Mouse (Mus musculus) hindbrain, embryonic 15.5 days (tissue): ENCODE results near the gene Copa. TPM values are rescaled to one million over a fixed set of nuclear protein-coding genes. Genes with fewer than 3 reads are reported as not detected.

Source experiments
- ATAC-seq: fragments of 200-750 bp; cut with Nextera tagmentation; 2 replicates; pipeline ENCODE4 v1.8.0; 2017; ENCODE audit warnings: low read depth, moderate number of reproducible peaks, moderate TSS enrichment; ENCODE audit not compliant: low FRiP score
- H3K27ac ChIP-seq: fragments of 300-500 bp; sonication (generic); replicated peaks from 2 replicates; pipeline ENCODE4 v1.5.1; 2015; ENCODE audit warnings: mild to moderate bottlenecking, inconsistent platforms
- H3K27me3 ChIP-seq: fragments of 300-500 bp; sonication (generic); 2 replicates; pipeline ENCODE4 v1.6.1; 2015; ENCODE audit warnings: control low read depth, inconsistent platforms
- H3K36me3 ChIP-seq: fragments of 300-500 bp; sonication (generic); 2 replicates; pipeline ENCODE4 v1.6.1; 2015; ENCODE audit warnings: control low read depth, inconsistent platforms
- H3K4me1 ChIP-seq: fragments of 300-500 bp; sonication (generic); replicated peaks from 2 replicates; pipeline ENCODE4 v1.6.1; 2015; ENCODE audit warnings: control low read depth, inconsistent platforms
- H3K4me2 ChIP-seq: fragments of 300-500 bp; sonication (generic); 2 replicates; pipeline ENCODE4 v1.6.1; 2015; ENCODE audit warnings: moderate library complexity, mild to moderate bottlenecking, inconsistent platforms
- H3K4me3 ChIP-seq: fragments of 300-500 bp; sonication (generic); 2 replicates; pipeline ENCODE4 v1.5.1; 2015; ENCODE audit warnings: mild to moderate bottlenecking, inconsistent platforms
- H3K9ac ChIP-seq: fragments of 300-500 bp; sonication (generic); 2 replicates; pipeline ENCODE4 v1.6.1; 2015; ENCODE audit warnings: inconsistent platforms
- H3K9me3 ChIP-seq: fragments of 300-500 bp; sonication (generic); 2 replicates; pipeline ENCODE4 v1.6.1; 2016; ENCODE audit warnings: control low read depth, inconsistent platforms
- WGBS: fragments of 180-500 bp; shearing (Covaris S2); methylation state at CpG from one replicate; pipeline ENCODE4 v1.1.7; 2015; 5-methylcytosine and 5-hydroxymethylcytosine counted together
- polyA plus RNA-seq: library from polyadenylated mRNA; unstranded; fragments of >200 nt; fragmentation: Nextera tagmentation; extraction: Ambion mirVana; gene quantifications from 2 replicates; pipeline ENCODE4 v1.2.1, GENCODE M21; 2015

Copa gene
- polyA plus RNA-seq: 183 and 190 TPM in 2 replicates

GRCm38 (mm10) chr1:172082101-172082898, at the start of gene Copa, which contains the start of gene Ncstn:
Gene Copa (plus strand): TSS chr1:172082529.
Gene Ncstn (minus strand): TSS chr1:172082795.
- Histone ChIP-seq H3K4me3 (peak within 1 kb of the TSS; percentile 77), H3K36me3 (peaks cover 25% of the 10 kb centered on the region), H3K4me1 (peaks cover 28% of the 10 kb centered on the region), H3K4me2 (peak within 1 kb of the TSS; percentile 64), H3K9me3 (no peaks in the 10 kb centered on the region), H3K27ac (peak within 1 kb of the TSS; percentile 91), H3K27me3 (no peaks in the 10 kb centered on the region), H3K9ac (peak within 1 kb of the TSS; percentile 79)
- peak; percentile 98 for ATAC-seq
- WGBS: under 1% methylated on average over 40 of the region's 40 CpGs

GRCm38 (mm10) chr1:172046410-172046809, 35.9 kb upstream of the Copa start:
- Histone ChIP-seq H3K4me3 (no peak overlapping the region), H3K9ac (no peak overlapping the region), H3K27me3 (no peaks in the 10 kb centered on the region), H3K4me1 (peaks cover 19% of the 10 kb centered on the region), H3K36me3 (no peaks in the 10 kb centered on the region), H3K4me2 (no peak overlapping the region), H3K9me3 (no peaks in the 10 kb centered on the region), H3K27ac (no peak overlapping the region)
- 80% methylated on average over 8 of the region's 8 CpGs for WGBS
- no peak for ATAC-seq

GRCm38 (mm10) chr1:172046938-172047337, 35.4 kb upstream of the Copa start:
- WGBS: 8% methylated on average over 5 of the region's 5 CpGs

DNA sequence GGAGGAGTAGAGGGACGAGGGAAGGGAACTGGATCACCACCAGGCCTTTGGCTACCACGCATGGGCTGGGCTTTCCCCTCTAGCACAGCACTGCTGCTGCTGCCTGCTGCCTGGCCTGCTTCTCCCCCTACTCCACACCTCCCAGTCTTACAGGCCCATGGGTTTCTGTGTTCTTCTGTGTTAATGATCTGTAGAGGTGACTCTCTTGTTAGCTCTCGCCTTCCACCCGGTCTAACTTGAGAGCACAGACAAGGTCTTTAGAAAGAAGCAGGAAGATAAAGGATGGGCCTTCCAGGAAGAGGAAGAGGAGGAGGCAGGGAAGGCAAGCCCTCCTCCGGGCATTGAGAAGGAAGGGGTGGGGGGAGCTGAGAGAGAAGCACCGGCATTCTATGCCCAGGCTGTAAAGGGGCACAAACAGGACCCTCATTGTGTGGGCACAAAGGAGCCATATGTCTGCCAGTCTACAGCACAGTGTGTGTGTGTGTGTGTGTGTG, 34.0 kb upstream of the Copa start:
- Histone ChIP-seq H3K9ac (no peak overlapping the region), H3K4me1 (peaks cover 25% of the 10 kb centered on the region), H3K4me3 (no peak overlapping the region), H3K36me3 (no peaks in the 10 kb centered on the region), H3K27me3 (no peaks in the 10 kb centered on the region), H3K4me2 (peak overlapping the region; percentile 38), H3K9me3 (no peaks in the 10 kb centered on the region), H3K27ac (peak overlapping the region; percentile 81)
- WGBS: 5% methylated on average over 6 of the region's 6 CpGs
- ATAC-seq: peak; percentile 74

More at GRCm38 (mm10) chr1:172046938-172047337, 35.4 kb upstream of the Copa start:
- Histone ChIP-seq H3K4me2 (no peak overlapping the region), H3K36me3 (no peaks in the 10 kb centered on the region), H3K4me1 (peaks cover 19% of the 10 kb centered on the region), H3K9me3 (no peaks in the 10 kb centered on the region), H3K27ac (no peak overlapping the region), H3K4me3 (no peak overlapping the region), H3K9ac (no peak overlapping the region), H3K27me3 (no peaks in the 10 kb centered on the region)
- peak; percentile 9; the same call in 1 of the 2 replicates for ATAC-seq

DNA sequence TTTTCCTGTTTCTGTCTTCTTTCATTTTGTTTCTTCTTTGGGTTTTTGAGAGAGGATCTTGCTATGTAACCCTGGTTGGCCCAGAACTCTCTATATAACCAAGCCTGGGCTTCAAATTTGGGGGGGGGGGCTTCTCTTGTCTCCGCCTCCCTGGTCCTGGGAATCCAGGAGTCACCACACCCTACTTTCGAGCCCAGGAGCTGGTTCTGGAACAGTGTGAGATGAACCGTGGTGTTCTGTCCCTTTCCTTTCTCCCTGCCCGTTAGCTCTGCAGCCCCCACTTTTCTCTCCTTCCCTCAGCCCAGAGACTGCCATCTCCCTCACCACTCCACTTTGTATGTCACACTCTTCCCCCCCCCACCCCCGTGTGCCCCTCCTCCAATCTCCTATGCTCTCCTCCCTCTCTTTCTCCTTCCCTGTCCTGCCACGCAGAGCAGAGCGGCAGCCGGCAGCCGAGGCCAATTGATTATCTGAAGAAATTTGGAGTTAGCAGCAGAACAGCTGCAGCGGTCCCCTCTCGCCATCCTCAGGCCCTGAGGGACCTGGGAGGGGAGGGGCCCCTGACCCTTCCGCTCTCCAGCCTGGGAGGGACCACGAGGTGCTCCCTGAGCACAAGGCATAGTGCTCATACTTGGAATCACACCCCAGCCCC, 33.1 kb upstream of the Copa start:
- peak; percentile 50 for ATAC-seq
- H3K4me3 ChIP-seq: no peak overlapping the region
- H3K36me3 ChIP-seq: no peaks in the 10 kb centered on the region
- H3K9me3 ChIP-seq: no peaks in the 10 kb centered on the region
- WGBS: 12% methylated on average over 13 of the region's 13 CpGs
- peak overlapping the region; percentile 81 for H3K27ac ChIP-seq
- H3K4me1 ChIP-seq: peaks cover 35% of the 10 kb centered on the region
- peak overlapping the region; percentile 18; the same call in 1 of the 2 replicates for H3K9ac ChIP-seq
- peak overlapping the region; percentile 38 for H3K4me2 ChIP-seq
- H3K27me3 ChIP-seq: no peaks in the 10 kb centered on the region

DNA sequence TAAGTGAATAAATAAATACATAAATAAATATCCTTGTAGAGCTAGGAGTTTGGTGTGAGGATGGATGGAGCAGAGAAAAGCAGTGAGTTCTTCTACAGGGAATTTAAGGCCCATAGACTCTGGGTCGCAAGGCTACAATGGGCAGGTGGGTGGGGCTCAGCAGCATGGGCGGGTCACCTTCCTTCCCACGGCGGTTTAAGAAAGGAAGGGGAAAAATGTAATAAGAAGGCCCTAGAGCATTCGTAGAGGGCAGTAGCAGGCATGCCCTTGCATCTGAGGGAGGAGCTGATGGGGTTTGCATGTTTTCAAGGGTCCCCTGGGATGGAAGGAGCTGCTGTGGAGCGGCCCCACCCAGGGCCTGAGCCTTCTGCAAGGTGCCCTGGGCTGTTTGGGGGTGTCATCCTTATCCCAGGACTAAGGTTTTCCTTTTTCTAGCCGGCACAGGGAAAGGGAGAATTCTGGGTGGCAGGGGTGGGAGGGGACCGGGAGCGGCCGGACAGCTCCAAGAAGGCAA, 29.5 kb upstream of the Copa start:
- 16% methylated on average over 9 of the region's 10 CpGs for WGBS
- Histone ChIP-seq H3K4me2 (peak overlapping the region; percentile 84), H3K27me3 (no peaks in the 10 kb centered on the region), H3K9me3 (no peaks in the 10 kb centered on the region), H3K9ac (no peak overlapping the region), H3K27ac (no peak overlapping the region), H3K36me3 (no peaks in the 10 kb centered on the region), H3K4me3 (peak overlapping the region; percentile 46), H3K4me1 (peaks cover 37% of the 10 kb centered on the region)
- ATAC-seq: no peak

DNA sequence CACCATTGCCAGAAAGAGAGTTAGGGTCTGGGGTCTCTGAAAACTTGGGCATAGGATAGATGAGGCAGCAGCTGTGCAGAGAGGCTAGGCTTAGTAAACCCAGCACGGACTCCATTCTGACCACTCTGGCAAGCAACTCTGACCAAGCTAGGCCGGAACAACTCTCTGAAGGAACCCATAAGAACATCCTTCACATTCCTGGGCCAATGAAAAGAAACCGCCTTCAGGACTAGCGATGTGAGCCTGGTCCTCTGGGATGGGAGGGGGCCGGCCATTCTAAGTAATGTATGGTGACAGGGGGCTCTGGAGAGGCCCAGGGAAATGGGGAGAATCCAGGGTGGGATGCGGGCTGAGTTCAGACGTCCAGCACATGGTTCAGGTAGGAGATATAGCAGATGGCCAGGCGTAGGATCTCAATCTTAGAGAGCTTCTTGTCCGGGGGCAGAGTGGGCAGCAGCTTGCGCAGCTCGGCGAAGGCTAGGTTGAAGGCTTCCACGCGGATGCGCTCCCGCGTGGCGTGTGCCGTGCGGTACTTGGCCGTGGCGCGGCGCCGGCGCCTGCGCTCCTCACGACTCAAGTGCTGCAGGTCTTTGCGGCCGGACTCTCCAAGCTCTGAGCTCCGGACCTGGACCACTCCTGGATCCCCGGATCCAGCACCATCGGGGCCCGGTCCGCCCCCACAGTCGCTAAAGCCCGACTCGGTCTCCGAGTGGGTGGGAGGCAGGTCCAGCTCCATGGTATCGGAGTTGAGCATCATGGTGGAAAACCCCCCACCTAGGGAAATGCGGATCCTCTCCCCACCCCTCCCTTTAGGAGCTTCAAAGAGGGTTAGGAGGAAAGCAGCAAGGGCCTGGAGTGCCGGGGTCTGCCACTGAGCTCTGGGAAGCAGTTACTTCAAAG, 28.5 kb upstream of the Copa start:
- WGBS: 4% methylated on average over 42 of the region's 42 CpGs
- Histone ChIP-seq H3K27me3 (no peaks in the 10 kb centered on the region), H3K9ac (peak overlapping the region; percentile 58), H3K4me3 (peak overlapping the region; percentile 46), H3K4me1 (peaks cover 29% of the 10 kb centered on the region), H3K4me2 (peak overlapping the region; percentile 84), H3K27ac (0 out of 2 replicates have a peak overlapping the region, but pooled peaks have one; percentile 6), H3K9me3 (no peaks in the 10 kb centered on the region), H3K36me3 (no peaks in the 10 kb centered on the region)
- peak; percentile 37; the same call in 1 of the 2 replicates for ATAC-seq

DNA sequence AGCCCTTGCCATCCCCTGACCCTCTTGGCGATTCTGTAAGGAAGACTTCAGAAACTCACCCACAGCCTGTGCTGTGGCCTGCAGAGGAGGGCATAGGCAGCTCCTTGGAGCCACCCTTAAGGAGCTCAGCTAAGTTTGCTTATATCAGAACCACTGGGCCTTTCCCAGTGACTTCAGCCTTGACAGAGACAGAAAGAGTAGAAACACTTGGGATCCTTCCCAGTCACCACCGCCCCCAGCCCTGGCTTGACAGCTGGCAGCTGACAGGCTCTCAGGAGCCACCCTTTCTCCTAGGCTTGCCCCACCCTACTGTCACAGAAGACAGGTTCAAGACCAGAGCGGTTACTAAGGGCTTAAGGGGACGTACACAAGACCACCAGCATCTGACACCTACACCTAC, 26.1 kb upstream of the Copa start:
- Histone ChIP-seq H3K27ac (no peak overlapping the region), H3K4me2 (peak overlapping the region; percentile 30), H3K27me3 (no peaks in the 10 kb centered on the region), H3K4me3 (peak overlapping the region; percentile 25), H3K9me3 (no peaks in the 10 kb centered on the region), H3K4me1 (peaks cover 22% of the 10 kb centered on the region), H3K36me3 (no peaks in the 10 kb centered on the region), H3K9ac (no peak overlapping the region)
- ATAC-seq: no peak
- WGBS: 57% methylated on average over 4 of the region's 4 CpGs

DNA sequence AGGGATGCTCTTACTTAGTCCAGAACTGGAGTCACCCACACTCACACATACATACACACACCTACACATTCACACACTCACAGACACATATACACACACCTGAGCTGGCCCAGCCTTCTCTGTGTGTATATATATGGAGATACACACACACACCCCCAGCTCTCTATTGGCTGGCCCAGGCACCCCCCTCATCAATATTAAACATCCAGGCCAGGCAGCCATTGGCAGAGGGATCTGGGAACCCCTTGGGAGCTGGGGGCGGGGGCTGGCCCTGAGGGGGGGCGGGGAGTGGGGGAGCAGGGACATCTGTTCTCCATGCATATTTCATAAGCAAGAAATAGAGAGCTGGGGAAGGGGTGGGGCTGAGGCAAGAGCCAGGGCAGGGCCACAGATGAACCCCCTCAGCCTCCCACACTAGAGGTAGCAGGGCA, 24.8 kb upstream of the Copa start, which contains the start of gene Nhlh1:
Gene Nhlh1 (minus strand): TSS at position 83 of the 431 bp plus-strand sequence.
- H3K4me2 ChIP-seq: peak within 1 kb of the TSS; percentile 30
- no peaks in the 10 kb centered on the region for H3K9me3 ChIP-seq
- H3K9ac ChIP-seq: no peak within 1 kb of the TSS
- peaks cover 22% of the 10 kb centered on the region for H3K4me1 ChIP-seq
- 15% methylated on average over 2 of the region's 2 CpGs for whole genome bisulfite sequencing
- H3K27me3 ChIP-seq: no peaks in the 10 kb centered on the region
- H3K27ac ChIP-seq: peak within 1 kb of the TSS; percentile 56
- no peaks in the 10 kb centered on the region for H3K36me3 ChIP-seq
- peak within 1 kb of the TSS; percentile 25 for H3K4me3 ChIP-seq
- ATAC-seq: peak; percentile 71

- peak overlapping the region; percentile 56 for H3K27ac ChIP-seq
- H3K9me3 ChIP-seq: no peaks in the 10 kb centered on the region
- H3K4me1 ChIP-seq: peaks cover 16% of the 10 kb centered on the region
- H3K4me2 ChIP-seq: no peak overlapping the region
- H3K36me3 ChIP-seq: no peaks in the 10 kb centered on the region
- 29% methylated on average over 6 of the region's 6 CpGs for WGBS
- no peak overlapping the region for H3K9ac ChIP-seq
- no peak overlapping the region for H3K4me3 ChIP-seq
- no peak for ATAC-seq
- H3K27me3 ChIP-seq: no peaks in the 10 kb centered on the region
Observed at GRCm38 (mm10) chr1:172058321-172058720, 24.0 kb upstream of the Copa start.

DNA sequence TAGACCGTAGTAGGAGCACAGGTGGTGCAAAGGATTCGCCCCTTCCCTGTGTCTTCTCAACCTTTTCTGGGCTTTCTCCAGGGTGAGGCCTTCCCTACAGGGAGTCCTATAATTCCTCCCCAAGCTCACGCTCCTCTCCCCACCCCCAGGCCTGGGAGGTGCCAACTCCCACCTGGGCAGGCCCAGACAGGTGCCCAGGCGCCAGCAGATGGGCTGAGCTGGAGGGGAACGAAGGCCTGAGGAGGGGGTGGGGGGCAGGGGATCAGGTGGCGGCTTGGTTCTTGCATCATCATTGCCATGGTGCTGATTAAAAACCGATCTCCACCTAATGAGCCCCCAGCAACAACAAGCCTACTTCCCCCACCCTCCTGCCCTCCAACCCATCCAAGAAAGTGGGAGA, 23.5 kb upstream of the Copa start:
- peaks cover 11% of the 10 kb centered on the region for H3K4me1 ChIP-seq
- H3K36me3 ChIP-seq: no peaks in the 10 kb centered on the region
- no peak overlapping the region for H3K9ac ChIP-seq
- H3K27ac ChIP-seq: peak overlapping the region; percentile 56
- no peaks in the 10 kb centered on the region for H3K9me3 ChIP-seq
- WGBS: 35% methylated on average over 7 of the region's 7 CpGs
- H3K4me2 ChIP-seq: no peak overlapping the region
- H3K4me3 ChIP-seq: no peak overlapping the region
- no peak for ATAC-seq
- no peaks in the 10 kb centered on the region for H3K27me3 ChIP-seq
